Mouse (Mus musculus) gastrocnemius, postnatal 10 days (tissue): ENCODE data around the gene Guk1. TPM values are rescaled to one million over a fixed set of nuclear protein-coding genes. Genes with fewer than 3 reads are reported as not detected.

Experiments
- DNase-seq: peaks from one replicate; pipeline ENCODE4 v3.0.0; 2021; ENCODE audit warnings: mixed read lengths
- total RNA-seq, 2 experiments: library from RNA; stranded (reverse); gene quantifications; 2 replicates each; pipeline ENCODE4 v1.2.3; 2021

Guk1 gene
- total RNA-seq, 2 experiments from 2014 or later = 20.8 to 22.0 TPM

DNA sequence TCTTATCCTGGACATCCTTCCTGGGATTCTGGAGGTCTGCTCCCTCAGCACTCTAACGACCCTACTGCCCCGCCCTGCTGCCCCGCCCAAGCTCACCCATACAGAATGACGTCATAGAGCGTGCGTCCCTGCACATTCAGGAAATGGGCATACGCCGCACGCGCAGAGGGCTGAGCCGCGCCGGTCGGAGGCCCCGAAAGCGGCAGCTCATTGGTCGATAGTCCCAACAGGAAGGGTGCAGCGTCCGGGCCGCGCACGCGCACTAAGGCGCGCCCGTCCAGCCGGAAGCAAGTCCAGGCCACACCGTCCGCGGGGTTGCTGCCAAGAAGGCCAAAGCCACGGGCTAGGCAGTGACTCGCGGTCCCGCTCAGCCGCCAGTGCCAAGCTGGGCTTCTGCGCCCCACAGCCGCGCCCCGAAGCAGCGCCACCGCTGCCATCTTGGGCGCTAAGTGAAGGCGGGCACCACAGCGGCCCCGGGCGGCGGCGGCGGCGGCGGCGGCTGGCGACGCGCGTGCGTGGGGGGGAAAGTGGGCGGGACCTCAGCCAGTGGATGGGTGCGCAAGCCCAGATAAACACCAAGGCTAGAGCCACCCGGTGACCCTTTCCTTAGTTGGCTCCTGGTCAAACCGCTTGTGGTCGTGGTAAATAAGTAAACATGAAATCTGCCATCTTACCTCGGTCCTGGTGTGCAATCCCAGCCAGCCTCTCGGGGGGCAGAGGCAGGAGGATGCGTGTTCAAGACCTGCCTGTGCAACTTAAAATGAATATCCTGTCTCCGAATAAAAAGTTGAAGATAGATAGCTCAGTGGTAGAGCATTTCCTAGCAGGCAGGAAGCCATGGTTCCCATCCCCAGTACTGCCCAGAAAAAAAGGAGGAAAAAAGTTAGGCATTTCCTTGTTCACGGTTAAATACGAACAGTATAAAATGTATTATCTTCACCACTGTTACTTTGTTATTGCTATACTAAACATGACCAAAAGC is 28.5 kb downstream of the Guk1 start, which contains the start of gene Iba57:
Gene Iba57, minus strand, starts transcription at position 485 of the 982 bp plus-strand sequence.
- peak; percentile 92 for DNase-seq

DNA sequence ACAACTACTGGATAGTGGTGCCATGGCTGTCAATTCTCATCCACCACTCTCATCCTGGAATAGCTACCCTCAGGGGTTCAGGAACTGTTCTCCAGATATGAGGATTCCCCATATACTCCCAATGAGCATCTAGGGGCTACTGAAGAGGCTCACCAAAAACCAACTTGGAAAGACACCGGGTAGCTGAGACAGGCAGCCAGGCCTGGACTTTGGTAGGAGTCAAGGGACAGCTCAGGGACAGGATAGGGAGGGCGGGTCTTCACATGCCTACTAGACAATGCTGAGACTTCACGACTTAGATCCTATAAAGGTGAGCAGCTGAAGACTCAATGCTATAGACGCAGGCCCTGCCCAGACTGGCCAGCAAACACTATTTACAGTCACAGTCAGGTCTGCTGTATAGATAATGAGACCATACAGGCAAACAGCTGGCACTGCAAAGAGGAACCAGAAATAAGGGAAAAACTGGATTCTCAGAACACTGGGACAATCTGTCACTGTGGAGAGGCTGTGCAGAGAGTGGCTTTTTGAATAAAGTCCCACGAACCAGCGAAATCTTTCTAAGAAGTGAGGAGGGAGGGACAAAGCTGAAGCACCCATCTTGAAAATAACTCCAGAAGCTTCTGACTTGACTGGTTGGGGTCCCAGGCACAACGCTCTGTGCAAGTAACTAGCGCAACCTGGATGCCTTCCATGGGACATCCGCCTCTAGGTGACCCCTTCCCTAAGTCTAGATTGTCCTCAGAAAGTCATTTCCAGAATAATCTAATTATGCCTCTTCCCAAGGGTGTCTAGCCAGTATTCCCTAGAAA is 29.4 kb downstream of the Guk1 start:
- no peak for DNase-seq

DNA sequence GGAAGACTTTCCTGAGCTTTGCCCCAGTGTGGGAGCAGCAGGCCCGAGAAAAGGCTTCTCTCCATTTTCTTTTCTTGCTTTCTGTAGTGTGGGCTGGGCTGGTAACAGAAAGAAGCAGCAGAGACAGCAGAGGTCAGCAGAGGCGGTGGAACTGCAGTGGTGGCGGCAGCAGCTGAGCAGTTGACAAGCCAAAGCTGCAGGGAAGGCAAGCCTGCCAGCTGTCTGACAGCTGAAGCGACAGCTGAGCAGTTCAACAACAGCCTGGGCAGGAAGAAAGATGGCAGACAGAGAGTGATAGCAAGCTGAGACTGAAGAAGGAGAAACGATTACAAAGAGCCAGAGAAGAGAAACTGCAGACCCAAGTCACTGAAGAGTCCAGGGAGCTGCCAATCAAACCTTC is 30.6 kb downstream of the Guk1 start:
- DNase-seq = peak; percentile 57

DNA sequence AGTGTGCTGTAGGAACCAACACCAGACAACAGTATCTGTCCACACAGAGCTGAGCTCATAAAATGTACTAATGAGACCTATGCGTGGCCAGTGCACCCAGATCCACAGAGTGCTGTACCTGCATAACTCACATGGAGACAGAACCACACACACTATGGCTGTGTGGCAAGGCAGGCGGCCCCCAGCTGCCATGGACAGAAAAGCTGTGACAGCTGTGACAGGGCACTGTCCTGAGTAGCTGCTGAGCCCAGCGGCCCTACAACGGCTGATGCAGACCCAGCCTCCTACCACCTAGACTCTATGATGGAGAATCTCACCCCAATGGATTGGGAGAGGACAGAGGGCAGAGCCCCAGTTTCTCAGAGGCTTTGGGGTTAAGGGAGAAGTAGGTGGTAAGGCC is 32.5 kb downstream of the Guk1 start:
- no peak for DNase-seq

DNA sequence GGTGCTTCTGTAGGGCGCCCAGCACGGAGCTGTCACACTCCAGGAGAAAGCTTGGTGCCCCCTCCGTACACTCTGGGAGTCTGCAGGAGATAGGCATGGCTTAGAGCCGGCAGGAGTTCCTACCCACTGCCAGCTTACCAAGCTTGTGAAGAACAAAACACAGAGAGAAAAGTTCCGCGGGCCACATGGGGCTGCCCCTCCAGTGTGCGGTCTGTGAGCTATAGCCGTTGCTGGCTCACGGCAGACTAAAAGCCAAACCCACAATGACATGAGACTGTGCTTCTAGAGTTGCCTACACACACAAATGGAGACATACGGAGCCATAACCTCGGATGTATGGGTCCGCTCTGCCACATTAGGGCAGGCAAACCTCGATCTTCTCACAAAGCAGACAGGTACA is 32.9 kb downstream of the Guk1 start:
- no peak for DNase-seq

DNA sequence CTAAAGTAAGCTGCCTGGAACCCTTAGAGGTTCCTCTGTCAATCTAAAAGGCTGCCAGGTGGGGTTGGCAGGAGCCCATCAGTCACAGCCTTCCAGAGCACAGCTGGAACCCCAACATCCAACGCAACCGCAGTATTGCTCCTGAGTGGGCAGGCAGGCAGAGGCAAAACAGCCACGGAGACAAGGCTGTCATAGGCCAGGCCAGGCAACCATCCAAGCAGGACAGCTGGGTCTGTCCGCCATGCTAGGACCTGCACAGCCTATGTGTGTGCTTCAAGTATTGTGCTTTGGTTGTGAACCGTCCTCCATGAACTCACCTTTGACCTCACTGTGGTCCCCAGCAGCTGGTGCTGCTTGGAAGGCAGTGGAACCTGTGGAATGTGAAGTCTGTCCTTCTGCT is 36.1 kb downstream of the Guk1 start:
- peak; percentile 47 for DNase-seq

DNA sequence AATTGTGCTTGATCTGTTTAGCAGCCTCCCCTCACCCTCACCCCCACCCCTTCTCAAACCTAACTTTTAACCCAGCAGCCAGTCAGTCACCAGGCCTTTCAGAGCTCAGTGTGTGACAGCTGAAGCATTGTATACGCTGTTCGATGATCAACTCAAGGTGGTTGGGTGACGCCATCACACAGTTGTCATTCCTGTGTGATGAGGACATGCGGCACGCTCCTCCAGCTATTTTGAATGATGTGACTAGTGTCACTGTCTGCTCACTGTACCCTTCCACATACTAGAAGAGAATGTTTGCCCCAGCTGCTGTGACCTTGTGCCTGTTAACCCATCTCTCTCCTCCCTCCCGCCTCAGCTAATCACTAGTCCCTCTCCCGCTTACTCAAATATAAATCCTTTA is 37.8 kb downstream of the Guk1 start:
- no peak for DNase-seq

DNA sequence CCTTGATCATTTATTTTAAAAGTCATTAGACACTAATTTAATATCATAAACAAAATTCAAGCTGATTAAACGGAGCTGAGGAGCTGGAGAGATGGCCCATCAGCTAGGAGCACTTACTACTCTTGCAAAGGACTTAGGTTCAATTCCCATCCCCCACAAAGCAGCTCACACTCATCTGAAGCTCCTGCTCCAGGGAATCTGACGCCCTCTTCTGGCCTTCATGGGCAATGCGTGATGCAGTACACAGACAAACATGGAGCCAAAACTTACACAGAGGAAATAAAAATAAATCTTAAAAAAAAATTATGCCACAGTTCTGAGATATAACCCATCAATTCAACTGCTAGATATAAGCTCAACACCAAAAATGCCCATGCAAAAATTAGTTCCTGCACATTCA is 40.3 kb downstream of the Guk1 start:
- no peak for DNase-seq

DNA sequence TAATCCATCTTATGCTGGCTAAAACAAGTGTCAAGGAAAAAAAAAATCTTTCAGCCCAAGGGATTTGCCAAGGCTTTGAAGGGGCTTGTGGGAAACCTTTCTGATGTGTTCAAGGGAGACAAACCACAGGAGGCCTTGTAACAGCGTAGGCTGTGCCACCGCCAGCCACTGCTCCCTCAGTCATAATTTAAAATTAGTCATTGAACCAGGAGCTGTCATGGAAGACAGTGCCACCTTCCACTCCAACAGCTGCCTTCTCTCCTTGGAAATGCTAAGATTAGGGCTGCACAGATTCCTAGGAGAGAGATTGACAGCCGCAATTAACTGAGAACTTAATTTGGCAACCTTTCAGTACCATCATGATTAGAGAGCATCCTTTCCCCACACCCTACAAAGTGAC is 42.7 kb downstream of the Guk1 start:
- DNase-seq = no peak

DNA sequence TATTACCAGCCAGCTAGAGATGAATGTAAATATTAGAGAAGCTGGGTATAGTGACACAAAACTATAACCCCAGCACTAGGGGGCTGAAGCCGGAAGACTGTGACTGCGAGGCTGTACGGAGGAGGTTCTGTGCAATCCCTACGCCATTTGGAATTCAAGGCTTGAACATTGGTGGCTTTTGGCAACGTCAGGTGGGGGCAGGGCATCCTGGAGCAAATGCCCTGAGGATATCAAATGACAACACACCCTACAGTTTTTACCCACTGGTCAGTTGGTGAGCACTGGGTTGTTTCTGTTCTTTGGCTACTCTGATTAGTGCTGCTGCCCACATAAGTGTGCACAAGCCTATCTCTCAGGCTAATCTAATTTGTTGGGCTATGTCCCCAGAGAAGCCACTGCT is 49.0 kb downstream of the Guk1 start:
- no peak for DNase-seq

DNA sequence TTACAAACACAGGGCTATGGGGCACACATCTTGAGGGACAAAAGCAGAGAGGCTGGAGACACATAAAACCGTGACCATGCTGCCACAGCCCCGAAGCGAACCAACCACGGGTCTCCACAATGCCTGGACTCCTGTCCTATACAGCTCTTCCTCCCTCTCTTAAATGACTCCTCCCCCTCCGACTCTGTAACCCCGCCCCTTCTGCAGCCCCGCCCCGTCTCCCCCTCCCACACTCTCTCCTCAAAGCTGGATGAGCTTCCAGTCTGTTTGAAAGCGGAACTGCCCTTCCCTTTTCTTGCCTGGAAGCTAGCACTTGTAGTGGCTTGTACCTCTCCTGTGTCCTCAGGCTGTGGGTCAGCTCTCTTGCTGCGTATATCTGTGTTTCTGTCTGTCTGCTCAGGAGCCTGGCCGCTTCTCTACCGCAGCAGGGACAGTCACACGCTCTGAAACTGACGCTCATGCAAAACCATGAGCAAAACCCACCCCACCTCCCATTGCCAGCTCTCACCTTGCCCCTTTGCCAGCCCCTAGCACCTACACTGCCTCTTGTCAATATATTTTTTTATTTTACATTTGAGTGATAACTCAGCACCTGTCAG is 50.1 kb downstream of the Guk1 start:
- DNase-seq = no peak

DNA sequence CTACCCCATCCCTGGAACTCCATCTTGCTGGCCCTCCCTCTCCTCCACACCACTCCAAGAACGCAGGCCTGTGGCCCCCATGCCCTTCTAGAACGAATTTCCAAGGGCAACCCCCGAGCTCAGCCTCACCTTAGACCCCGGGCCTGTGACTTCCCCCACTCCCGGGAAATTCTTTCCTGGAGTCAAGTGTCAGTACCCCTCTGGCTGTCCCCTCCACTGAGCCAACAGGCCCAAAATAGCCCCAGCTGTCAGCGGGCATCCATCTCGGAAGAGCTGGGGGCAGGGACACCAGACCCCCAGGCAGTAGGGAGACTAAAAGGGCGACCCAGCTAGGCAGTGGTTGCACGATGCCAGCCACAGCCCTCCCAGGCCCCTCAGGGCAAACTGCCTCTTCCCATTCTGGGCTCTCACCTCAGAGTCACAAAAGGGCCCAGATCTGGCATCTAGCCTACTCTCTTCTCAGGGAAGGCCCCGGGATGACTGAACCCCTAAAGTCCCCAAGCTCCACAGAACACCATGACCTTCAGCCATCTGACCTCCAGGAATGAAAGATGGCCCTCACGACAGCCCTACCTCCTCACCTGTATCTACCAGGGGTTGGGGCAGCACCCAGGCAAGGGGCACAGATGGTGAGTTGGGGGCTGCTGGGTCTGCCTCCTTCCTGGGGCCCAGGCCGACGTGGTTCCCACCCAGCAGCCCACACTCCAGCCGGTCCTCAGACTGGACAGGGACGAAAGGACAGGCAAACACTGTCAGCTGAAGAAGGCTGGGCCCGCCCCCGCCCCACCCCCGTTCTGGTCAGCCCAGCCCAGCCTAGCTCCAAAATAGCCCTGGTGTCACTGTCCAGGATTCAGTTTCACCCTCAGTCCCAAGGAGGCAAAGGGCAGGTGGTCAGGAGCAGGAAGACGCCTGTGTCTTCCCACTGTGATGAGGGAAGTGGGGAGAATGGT is 53.2 kb downstream of the Guk1 start:
- peak; percentile 49 for DNase-seq

DNA sequence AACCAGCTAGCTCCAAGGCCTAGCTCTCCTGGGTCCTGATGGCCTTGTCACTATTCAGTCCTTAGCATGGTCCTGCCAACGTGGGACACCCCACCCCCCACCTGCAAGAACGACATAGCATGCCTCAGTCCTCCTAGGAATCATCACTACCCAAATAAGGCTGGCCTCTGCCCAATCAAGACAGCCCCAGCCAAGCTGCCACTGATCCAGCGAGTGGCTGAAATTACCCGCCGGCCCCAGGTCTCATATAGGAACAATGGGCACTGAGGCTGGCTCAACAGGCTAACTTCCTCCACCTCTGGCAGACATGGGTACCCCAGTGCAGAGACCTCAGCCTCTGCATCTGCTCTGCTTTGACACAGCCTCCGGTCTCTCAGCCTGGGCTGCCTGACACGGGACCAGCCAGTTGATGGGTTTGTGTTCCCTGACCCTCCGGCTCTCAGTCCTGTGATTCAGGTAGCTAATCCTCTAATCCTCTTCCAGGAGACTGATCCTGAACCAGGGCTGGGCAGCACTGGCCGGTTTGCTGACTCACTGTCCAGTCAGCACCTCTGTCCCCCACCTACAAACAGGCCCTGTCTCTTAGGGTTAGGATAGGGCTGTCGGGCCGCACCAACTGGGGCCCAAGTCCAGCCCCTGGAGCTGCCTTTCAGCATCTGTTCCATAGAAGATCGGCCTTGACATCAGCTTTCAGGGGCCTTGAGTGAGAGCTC is 54.9 kb downstream of the Guk1 start:
- DNase-seq = no peak

DNA sequence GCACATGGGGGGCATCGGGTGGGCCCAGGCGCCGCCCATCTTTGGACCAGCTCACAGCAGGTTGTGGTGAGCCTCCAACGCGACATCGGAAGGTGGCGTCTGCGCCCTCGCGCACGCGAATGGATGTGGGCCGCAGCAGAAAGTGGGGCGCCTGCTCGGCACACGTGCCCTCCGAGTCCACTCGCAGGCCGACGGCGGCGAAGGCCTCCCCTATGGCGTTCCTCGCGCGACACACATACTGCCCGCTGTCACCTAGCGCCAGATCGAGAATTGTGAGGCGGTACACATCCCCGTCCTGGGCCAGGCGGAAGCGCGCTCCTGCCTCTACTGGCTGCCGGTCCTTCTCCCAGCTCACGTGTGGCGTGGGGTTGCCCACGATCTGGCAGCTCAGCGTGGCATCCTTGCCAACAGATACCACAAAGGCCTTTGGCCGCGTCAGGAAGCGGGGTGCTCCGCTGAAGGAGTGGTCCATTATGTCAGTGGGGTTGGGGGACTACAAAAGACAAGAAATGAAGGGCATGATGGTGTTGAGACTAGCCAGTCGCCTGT is 56.0 kb downstream of the Guk1 start, which contains the start of gene Obscn:
Gene Obscn, minus strand, starts transcription at position 499 of the 549 bp plus-strand sequence.
- no peak for DNase-seq

DNA sequence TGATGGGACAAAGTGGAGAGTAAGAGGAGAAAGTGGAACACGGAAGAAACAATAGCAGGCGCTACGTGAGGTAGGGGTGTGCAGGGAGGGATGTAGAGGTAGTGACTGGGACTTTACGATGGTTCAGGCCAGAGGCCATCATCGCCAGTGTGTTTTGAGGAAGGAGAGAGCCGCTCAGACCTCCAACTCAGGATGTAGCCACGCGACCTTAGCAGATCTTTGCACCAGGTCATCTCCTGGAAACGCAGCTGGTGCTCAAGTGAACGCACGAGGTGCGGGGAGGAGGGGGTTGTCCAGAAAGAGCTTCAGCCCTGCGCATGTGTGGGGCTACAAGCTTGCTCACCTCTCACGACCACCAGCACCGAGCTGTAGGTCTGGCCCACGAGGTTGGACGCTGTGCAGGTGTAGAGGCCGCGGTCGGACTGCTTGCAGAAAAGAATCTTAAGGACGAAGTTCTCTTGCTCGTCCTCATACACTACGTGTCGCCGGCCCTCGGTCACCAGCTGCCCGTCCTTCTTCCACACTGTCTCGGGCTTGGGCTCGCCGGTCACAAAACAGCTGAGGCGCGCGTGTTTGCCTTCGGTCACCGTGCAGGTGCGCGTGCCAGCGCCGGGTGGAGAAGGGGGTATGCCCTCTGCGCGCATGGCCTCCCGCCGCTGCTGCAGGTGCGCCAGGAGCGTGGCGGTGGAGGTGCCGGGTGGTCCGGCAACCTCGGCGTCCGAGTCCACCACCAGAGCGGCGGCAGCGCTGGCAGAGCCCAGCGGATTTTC is 56.8 kb downstream of the Guk1 start:
- DNase-seq = peak; percentile 29

DNA sequence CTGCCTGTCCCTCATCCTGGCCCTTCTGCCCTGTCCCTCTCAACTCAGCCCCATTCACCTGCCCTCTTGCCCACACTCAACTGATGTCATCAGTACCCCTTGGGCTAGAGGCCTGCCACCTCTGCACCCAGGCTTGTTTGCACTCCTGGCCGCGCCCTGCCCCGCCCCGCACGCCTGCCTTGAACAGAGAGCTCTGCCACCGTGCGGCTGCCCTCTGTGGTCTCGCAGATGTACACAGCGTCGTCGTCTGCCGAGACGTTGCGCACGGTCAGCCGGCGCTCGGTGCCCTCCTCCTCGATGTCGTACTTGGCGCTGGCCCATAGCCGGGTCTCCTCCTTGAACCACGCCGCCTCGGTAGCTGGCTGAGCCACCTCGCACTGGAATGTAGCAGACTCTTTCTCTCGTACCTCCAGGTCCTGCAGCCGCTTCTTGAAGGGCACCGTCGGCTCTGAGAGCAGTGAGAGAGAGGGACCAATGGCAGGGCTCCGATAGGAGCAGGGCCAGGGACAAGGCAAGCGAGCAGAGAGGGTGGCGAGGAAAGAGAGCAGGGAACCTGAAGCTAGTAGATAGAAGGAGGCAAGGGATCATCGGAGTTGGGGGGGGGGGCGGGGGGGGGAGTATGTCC is 57.5 kb downstream of the Guk1 start:
- DNase-seq = no peak
